Mouse (Mus musculus) cerebellum, postnatal 14 days (tissue): ENCODE results near the gene Gmfg.
A peak's percentile ranks its signal among the peaks of the same experiment; 100 is the strongest.

Experiments
- DNase-seq, 2 experiments: peaks; one replicate each; pipeline ENCODE4 v3.0.0; 2021; ENCODE audit warnings: mixed read lengths in 2 of 2

Gmfg gene

GRCm38 (mm10) chr7:28488030-28488491, 50.8 kb downstream of the Gmfg start:
- peak; percentile 28 to 39 for DNase-seq

GRCm38 (mm10) chr7:28490410-28490809, 53.2 kb downstream of the Gmfg start:
- peak; percentile 91 for DNase-seq

GRCm38 (mm10) chr7:28490903-28491302, 53.7 kb downstream of the Gmfg start:
- peak in 1 of 2 experiments; percentile 28 for DNase-seq

- DNase-seq = no peak
These were observed 55.1 kb downstream of the Gmfg start for GRCm38 (mm10) chr7:28492310-28492709.

- DNase-seq = no peak
These were observed 58.2 kb downstream of the Gmfg start for GRCm38 (mm10) chr7:28495426-28495825.
